Mouse (Mus musculus): ENCODE data around the gene Tcaf3.

The Tcaf3 gene

GRCm38 (mm10) chr6:42542036-42543031, 55.2 kb downstream of the Tcaf3 start:
- DNase-seq = no peak

DNA sequence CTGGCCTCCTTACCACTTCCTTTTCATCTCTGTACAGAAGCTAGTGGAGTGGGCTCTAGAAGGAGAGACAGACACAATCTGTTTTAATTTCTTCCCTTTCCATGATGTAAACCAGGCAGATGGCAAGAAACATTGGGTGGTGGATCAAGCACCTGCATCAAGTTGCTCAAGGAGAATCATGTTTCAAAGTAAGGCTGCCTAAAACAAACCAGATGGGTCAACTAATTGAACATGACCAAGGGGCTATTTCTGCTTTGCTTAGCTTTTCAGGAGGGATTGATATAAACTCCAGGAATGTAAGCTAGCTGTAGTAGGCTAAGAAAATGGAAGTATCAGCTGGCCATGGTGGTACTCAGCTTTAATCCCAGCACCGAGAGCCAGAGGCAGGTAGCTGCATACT, 56.8 kb downstream of the Tcaf3 start:
- DNase-seq = no peak

GRCm38 (mm10) chr6:42539711-42540110, 57.8 kb downstream of the Tcaf3 start:
- DNase-seq = no peak
